Mouse (Mus musculus) heart, embryonic 14.5 days (tissue): ENCODE data around the gene Plac8. TPM values are rescaled to one million over a fixed set of nuclear protein-coding genes. Genes with fewer than 3 reads are reported as not detected.

Source experiments
- ATAC-seq: fragments of 200-750 bp; cut with Nextera tagmentation; 2 replicates; pipeline ENCODE4 v1.8.0; 2017; ENCODE audit warnings: low read depth, moderate TSS enrichment; ENCODE audit not compliant: insufficient number of reproducible peaks, insufficient read depth, low FRiP score
- H3K27ac ChIP-seq, 2 experiments: fragments of 200-500 bp in 1 of 2; fragments of 300-500 bp in 1 of 2; sonication (generic) in 1 of 2; replicated peaks in 1 of 2; 2 replicates each; pipeline ENCODE4 v1.5.1; 2012 to 2014; ENCODE audit warnings: low read depth in 2 of 2, low read length in 2 of 2, control low read depth in 1 of 2, mild to moderate bottlenecking in 1 of 2, mixed read lengths in 1 of 2; ENCODE audit not compliant: control insufficient read depth in 1 of 2, insufficient read depth in 1 of 2
- H3K27me3 ChIP-seq: fragments of 300-500 bp; sonication (generic); 2 replicates; pipeline ENCODE4 v1.6.1; 2014; ENCODE audit warnings: mild to moderate bottlenecking, low read length, control low read depth; ENCODE audit not compliant: control insufficient read depth, insufficient read depth
- H3K36me3 ChIP-seq: fragments of 300-500 bp; sonication (generic); 2 replicates; pipeline ENCODE4 v1.6.1; 2014; ENCODE audit warnings: mild to moderate bottlenecking, control low read depth, low read length, mixed read lengths; ENCODE audit not compliant: control insufficient read depth, insufficient read depth
- H3K4me1 ChIP-seq, 2 experiments: fragments of 200-500 bp in 1 of 2; fragments of 300-500 bp in 1 of 2; sonication (generic) in 1 of 2; 2 replicates each; pipeline ENCODE4 v1.6.1; 2012 to 2014; ENCODE audit warnings: low read length in 2 of 2, control low read depth in 1 of 2, mixed read lengths in 1 of 2; ENCODE audit not compliant: control insufficient read depth in 2 of 2, insufficient read depth in 2 of 2
- H3K4me2 ChIP-seq: fragments of 300-500 bp; sonication (generic); 2 replicates; pipeline ENCODE4 v1.6.1; 2014; ENCODE audit warnings: mild to moderate bottlenecking, low read length
- H3K4me3 ChIP-seq, 2 experiments: fragments of 200-500 bp in 1 of 2; fragments of 300-500 bp in 1 of 2; sonication (generic) in 1 of 2; 2 replicates each; pipeline ENCODE4 v1.5.1; 2012 to 2014; ENCODE audit warnings: low read length in 2 of 2, mild to moderate bottlenecking in 2 of 2, control low read depth in 1 of 2, low read depth in 1 of 2, moderate library complexity in 1 of 2; ENCODE audit not compliant: control insufficient read depth in 1 of 2, insufficient read depth in 1 of 2
- H3K9ac ChIP-seq: fragments of 300-500 bp; sonication (generic); 2 replicates; pipeline ENCODE4 v1.6.1; 2014; ENCODE audit warnings: mild to moderate bottlenecking, low read length
- H3K9me3 ChIP-seq: fragments of 300-500 bp; sonication (generic); 2 replicates; pipeline ENCODE4 v1.6.1; 2016; ENCODE audit warnings: low read length, control low read depth; ENCODE audit not compliant: control insufficient read depth
- WGBS: fragments of 180-500 bp; shearing (Covaris S2); extraction: QIAGEN DNeasy Blood & Tissue Kit; methylation state at CpG from one replicate; pipeline ENCODE4 v1.1.7; 2014; 5-methylcytosine and 5-hydroxymethylcytosine counted together
- polyA plus RNA-seq: library from polyadenylated mRNA; unstranded; fragments of >200 nt; fragmentation: Nextera tagmentation; extraction: Ambion mirVana; gene quantifications from 2 replicates; pipeline ENCODE4 v1.2.1, GENCODE M21; 2014

Plac8 gene
- polyA plus RNA-seq, 1 experiment from 2014 or later: 4.1 TPM

DNA sequence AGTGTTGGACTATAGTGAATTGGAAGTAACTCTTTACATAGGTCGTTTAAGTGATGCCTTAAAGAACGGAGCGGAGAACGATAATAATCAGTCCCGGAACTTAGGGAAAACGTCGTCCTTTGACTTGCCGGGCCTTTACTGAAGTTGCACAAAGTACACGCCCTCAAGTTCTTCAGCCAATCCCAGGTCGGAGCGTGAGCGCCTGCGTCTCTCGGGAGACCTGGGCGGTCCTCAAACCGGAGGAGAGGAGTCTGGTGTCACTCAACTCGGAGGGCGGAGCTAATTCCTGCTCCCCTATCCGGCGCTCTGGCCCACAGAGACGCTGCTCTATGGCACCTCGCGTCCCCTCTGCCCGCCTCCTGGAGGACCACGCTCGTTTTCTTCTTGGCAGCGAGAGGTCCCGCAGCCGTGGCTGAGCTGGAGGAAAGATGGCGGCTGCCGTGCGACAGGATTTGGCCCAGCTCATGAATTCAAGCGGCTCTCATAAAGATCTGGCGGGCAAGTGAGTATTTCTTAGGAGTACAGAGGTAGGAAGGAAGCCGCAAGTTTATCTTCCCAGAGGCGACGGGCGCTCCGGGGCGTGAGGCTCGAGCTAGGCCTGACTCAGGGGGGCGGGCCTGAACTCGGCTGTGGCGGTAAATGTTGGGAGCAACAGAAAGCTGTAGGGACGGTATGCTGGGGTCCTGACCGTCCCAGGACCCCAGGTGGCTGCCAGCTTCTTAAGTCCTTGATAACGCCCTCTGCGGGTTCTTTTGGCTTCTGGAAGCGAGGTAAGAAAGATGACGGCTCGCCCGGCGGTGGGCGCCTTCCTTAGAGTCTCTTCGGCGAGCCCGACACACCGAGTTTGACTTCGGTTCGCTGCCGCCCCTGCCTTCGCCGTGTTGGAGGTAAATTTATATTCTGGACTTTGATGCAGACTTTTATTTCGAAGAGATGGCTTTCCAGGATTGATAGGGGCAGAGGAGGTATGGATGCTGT is 53.7 kb downstream of the Plac8 start, which contains the start of gene Cops4:
TSS of gene Cops4 (plus strand) at position 261 of the 978 bp plus-strand sequence.
- peak within 1 kb of the TSS; percentile 61 to 95 for H3K4me3 ChIP-seq
- under 1% methylated on average over 64 of the region's 64 CpGs for WGBS
- no peaks in the 10 kb centered on the region for H3K9me3 ChIP-seq
- H3K4me2 ChIP-seq: peak within 1 kb of the TSS; percentile 87
- H3K4me1 ChIP-seq: peaks cover 3 to 17% of the 10 kb centered on the region in 2 experiments
- H3K36me3 ChIP-seq: peaks cover 3% of the 10 kb centered on the region; the same call in 1 of the 2 replicates
- H3K9ac ChIP-seq: peak within 1 kb of the TSS; percentile 86
- H3K27me3 ChIP-seq: peaks cover 4% of the 10 kb centered on the region; the same call in 1 of the 2 replicates
- H3K27ac ChIP-seq: peak within 1 kb of the TSS; percentile 57 to 88
- peak; percentile 99 for ATAC-seq

DNA sequence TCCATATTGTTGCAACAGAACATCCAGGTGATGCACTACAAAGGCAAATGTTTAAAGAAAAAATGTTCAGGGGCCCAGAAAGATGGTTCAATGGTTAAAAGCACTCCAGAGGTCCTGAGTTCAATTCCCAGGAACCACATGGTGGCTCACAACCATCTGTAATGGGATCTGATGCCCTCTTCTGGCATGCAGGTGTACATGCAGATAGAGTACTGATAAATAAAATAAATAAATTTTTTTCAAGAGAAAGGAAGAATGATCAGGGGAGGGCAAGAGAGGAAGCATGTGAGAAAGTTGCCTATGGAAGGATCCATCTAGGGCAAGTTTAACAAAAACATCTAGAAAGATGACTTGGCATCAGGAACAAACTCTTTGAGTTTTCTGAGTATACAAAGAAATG is 59.5 kb downstream of the Plac8 start:
- no peak overlapping the region for H3K4me3 ChIP-seq
- ATAC-seq: no peak
- H3K36me3 ChIP-seq: no peaks in the 10 kb centered on the region
- H3K9me3 ChIP-seq: no peaks in the 10 kb centered on the region
- peaks cover 1 to 2% of the 10 kb centered on the region in 2 experiments; a peak in 3 of 4 replicates for H3K4me1 ChIP-seq
- no peak overlapping the region for H3K9ac ChIP-seq
- no peak overlapping the region for H3K4me2 ChIP-seq
- H3K27me3 ChIP-seq: peaks cover 4% of the 10 kb centered on the region; the same call in 1 of the 2 replicates
- no peak overlapping the region for H3K27ac ChIP-seq

- Histone ChIP-seq H3K4me3 (no peak overlapping the region), H3K4me1 (no peaks in the 10 kb centered on the region), H3K9ac (no peak overlapping the region), H3K27me3 (no peaks in the 10 kb centered on the region), H3K4me2 (no peak overlapping the region), H3K9me3 (no peaks in the 10 kb centered on the region), H3K36me3 (no peaks in the 10 kb centered on the region), H3K27ac (no peak overlapping the region)
- 55% methylated on average over 11 of the region's 11 CpGs for WGBS
- ATAC-seq: no peak
Observed at GRCm38 (mm10) chr5:100509247-100509646, 62.8 kb downstream of the Plac8 start.

Other genes with a start within 250 kb of the Plac8 start
- gene Sec31a, start 156.0 kb downstream of the Plac8 start, polyA plus RNA-seq: 139 and 148 TPM in 2 replicates
- gene Lin54, start 71.6 kb downstream of the Plac8 start, polyA plus RNA-seq: 13.1 and 13.6 TPM in 2 replicates
- 157 and 158 TPM in 2 replicates for gene Cops4, start 53.9 kb downstream of the Plac8 start, polyA plus RNA-seq
- 83.6 and 86.4 TPM in 2 replicates for gene Coq2, start 102.9 kb upstream of the Plac8 start, polyA plus RNA-seq
- 1.1 and 1.2 TPM in 2 replicates for gene Hpse, start 147.5 kb upstream of the Plac8 start, polyA plus RNA-seq
- gene Helq, start 226.4 kb upstream of the Plac8 start, polyA plus RNA-seq: 8.6 and 12.2 TPM in 2 replicates
- 154 and 159 TPM in 2 replicates for gene Mrps18c, start 226.4 kb upstream of the Plac8 start, polyA plus RNA-seq
- gene Abraxas1, start 248.7 kb upstream of the Plac8 start, polyA plus RNA-seq: 32.3 and 33.8 TPM in 2 replicates